Mouse (Mus musculus): ENCODE data around the gene Nit2. TPM values are rescaled to one million over a fixed set of nuclear protein-coding genes. Genes with fewer than 3 reads are reported as not detected.
"Not testable (repeated sequence)": the region's sequence is repeated elsewhere in the genome, so short reads cannot be mapped to it uniquely, and the experiment has no call there.

The Nit2 gene
- polyA plus RNA-seq, 1 experiment = 102 TPM

GRCm38 (mm10) chr16:57174480-57174879 is 7.3 kb upstream of the Nit2 start:
- not testable (repeated sequence) for H3K4me3 ChIP-seq (ENCODE audit: insufficient read depth, low read depth, low read length); H3K4me1 ChIP-seq (ENCODE audit: control insufficient read depth, insufficient read depth, insufficient read length, low read length); H3K27ac ChIP-seq (replicated peaks; ENCODE audit: low read depth, low read length)

GRCm38 (mm10) chr16:57171570-57171969 is 4.4 kb upstream of the Nit2 start:
- no peak overlapping the region for H3K27ac ChIP-seq (replicated peaks; ENCODE audit: low read depth, low read length)
- H3K4me1 ChIP-seq (ENCODE audit: control insufficient read depth, insufficient read depth, insufficient read length, low read length) = no peaks in the 10 kb centered on the region
- H3K4me3 ChIP-seq (ENCODE audit: insufficient read depth, low read depth, low read length) = no peak overlapping the region

- Histone ChIP-seq H3K4me1 (ENCODE audit: control insufficient read depth, insufficient read depth, insufficient read length, low read length) (no peaks in the 10 kb centered on the region), H3K4me3 (ENCODE audit: insufficient read depth, low read depth, low read length) (no peak overlapping the region), H3K27ac (replicated peaks; ENCODE audit: low read depth, low read length) (no peak overlapping the region)
Observed at GRCm38 (mm10) chr16:57171161-57171560, 4.0 kb upstream of the Nit2 start.

- no peak overlapping the region for H3K27ac ChIP-seq (replicated peaks; ENCODE audit: low read depth, low read length)
- H3K4me1 ChIP-seq (ENCODE audit: control insufficient read depth, insufficient read depth, insufficient read length, low read length) = no peaks in the 10 kb centered on the region
- H3K4me3 ChIP-seq (ENCODE audit: insufficient read depth, low read depth, low read length) = no peak overlapping the region
Observed at GRCm38 (mm10) chr16:57168236-57168635, 1.1 kb upstream of the Nit2 start.

- Histone ChIP-seq H3K27ac (replicated peaks; ENCODE audit: low read depth, low read length) (no peak overlapping the region), H3K4me3 (ENCODE audit: insufficient read depth, low read depth, low read length) (peak overlapping the region; percentile 84)
Observed at GRCm38 (mm10) chr16:57167514-57167912, 372 bp upstream of the Nit2 start.

GRCm38 (mm10) chr16:57166086-57166485 is 1.1 kb downstream of the Nit2 start:
- no peak overlapping the region for H3K4me3 ChIP-seq (ENCODE audit: insufficient read depth, low read depth, low read length)
- no peaks in the 10 kb centered on the region for H3K4me1 ChIP-seq (ENCODE audit: control insufficient read depth, insufficient read depth, insufficient read length, low read length)
- H3K27ac ChIP-seq (replicated peaks; ENCODE audit: low read depth, low read length) = no peak overlapping the region

More at GRCm38 (mm10) chr16:57167514-57167912, 372 bp upstream of the Nit2 start:
- no peaks in the 10 kb centered on the region for H3K4me1 ChIP-seq (ENCODE audit: control insufficient read depth, insufficient read depth, insufficient read length, low read length)

- Histone ChIP-seq H3K27ac (replicated peaks; ENCODE audit: low read depth, low read length) (0 out of 2 replicates have a peak overlapping the region, but pooled peaks have one; percentile 10), H3K4me1 (ENCODE audit: control insufficient read depth, insufficient read depth, insufficient read length, low read length) (no peaks in the 10 kb centered on the region), H3K4me3 (ENCODE audit: insufficient read depth, low read depth, low read length) (no peak overlapping the region)
Observed at GRCm38 (mm10) chr16:57165157-57165556, 2.0 kb downstream of the Nit2 start.

- Histone ChIP-seq H3K4me3 (ENCODE audit: insufficient read depth, low read depth, low read length) (no peak overlapping the region), H3K27ac (replicated peaks; ENCODE audit: low read depth, low read length) (peak overlapping the region; percentile 41; the same call in 1 of the 2 replicates), H3K4me1 (ENCODE audit: control insufficient read depth, insufficient read depth, insufficient read length, low read length) (no peaks in the 10 kb centered on the region)
Observed at GRCm38 (mm10) chr16:57163694-57164093, 3.4 kb downstream of the Nit2 start.

GRCm38 (mm10) chr16:57162841-57163240 is 4.3 kb downstream of the Nit2 start:
- H3K4me3 ChIP-seq (ENCODE audit: insufficient read depth, low read depth, low read length) = no peak overlapping the region
- H3K4me1 ChIP-seq (ENCODE audit: control insufficient read depth, insufficient read depth, insufficient read length, low read length) = no peaks in the 10 kb centered on the region

GRCm38 (mm10) chr16:57159835-57160234 is 7.3 kb downstream of the Nit2 start:
- H3K4me3 ChIP-seq (ENCODE audit: insufficient read depth, low read depth, low read length) = no peak overlapping the region
- H3K4me1 ChIP-seq (ENCODE audit: control insufficient read depth, insufficient read depth, insufficient read length, low read length) = no peaks in the 10 kb centered on the region
- no peak overlapping the region for H3K27ac ChIP-seq (replicated peaks; ENCODE audit: low read depth, low read length)

More at GRCm38 (mm10) chr16:57162841-57163240, 4.3 kb downstream of the Nit2 start:
- peak overlapping the region; percentile 41 for H3K27ac ChIP-seq (replicated peaks; ENCODE audit: low read depth, low read length)

GRCm38 (mm10) chr16:57157728-57158127 is 9.4 kb downstream of the Nit2 start:
- Histone ChIP-seq H3K27ac (replicated peaks; ENCODE audit: low read depth, low read length) (no peak overlapping the region), H3K4me3 (ENCODE audit: insufficient read depth, low read depth, low read length) (no peak overlapping the region), H3K4me1 (ENCODE audit: control insufficient read depth, insufficient read depth, insufficient read length, low read length) (no peaks in the 10 kb centered on the region)

- no peak overlapping the region for H3K4me3 ChIP-seq (ENCODE audit: insufficient read depth, low read depth, low read length)
- H3K27ac ChIP-seq (replicated peaks; ENCODE audit: low read depth, low read length) = no peak overlapping the region
- no peaks in the 10 kb centered on the region for H3K4me1 ChIP-seq (ENCODE audit: control insufficient read depth, insufficient read depth, insufficient read length, low read length)
Observed at GRCm38 (mm10) chr16:57157076-57157475, 10.1 kb downstream of the Nit2 start.

- Histone ChIP-seq H3K4me1 (ENCODE audit: control insufficient read depth, insufficient read depth, insufficient read length, low read length) (no peaks in the 10 kb centered on the region), H3K27ac (replicated peaks; ENCODE audit: low read depth, low read length) (no peak overlapping the region), H3K4me3 (ENCODE audit: insufficient read depth, low read depth, low read length) (no peak overlapping the region)
Observed at GRCm38 (mm10) chr16:57155899-57156298, 11.2 kb downstream of the Nit2 start.

GRCm38 (mm10) chr16:57151437-57151836 is 15.7 kb downstream of the Nit2 start:
- no peak overlapping the region for H3K4me3 ChIP-seq (ENCODE audit: insufficient read depth, low read depth, low read length)
- no peaks in the 10 kb centered on the region for H3K4me1 ChIP-seq (ENCODE audit: control insufficient read depth, insufficient read depth, insufficient read length, low read length)

GRCm38 (mm10) chr16:57144741-57145140 is 22.4 kb downstream of the Nit2 start:
- Histone ChIP-seq H3K4me3 (ENCODE audit: insufficient read depth, low read depth, low read length) (no peak overlapping the region), H3K27ac (replicated peaks; ENCODE audit: low read depth, low read length) (no peak overlapping the region), H3K4me1 (ENCODE audit: control insufficient read depth, insufficient read depth, insufficient read length, low read length) (no peaks in the 10 kb centered on the region)

More at GRCm38 (mm10) chr16:57151437-57151836, 15.7 kb downstream of the Nit2 start:
- H3K27ac ChIP-seq (replicated peaks; ENCODE audit: low read depth, low read length) = no peak overlapping the region

- Histone ChIP-seq H3K4me3 (ENCODE audit: insufficient read depth, low read depth, low read length) (no peak overlapping the region), H3K4me1 (ENCODE audit: control insufficient read depth, insufficient read depth, insufficient read length, low read length) (peaks cover 10% of the 10 kb centered on the region; the same call in 1 of the 2 replicates), H3K27ac (replicated peaks; ENCODE audit: low read depth, low read length) (no peak overlapping the region)
Observed at GRCm38 (mm10) chr16:57133611-57134010, 33.5 kb downstream of the Nit2 start.
